Mouse (Mus musculus) c-Kit-negative CD71-positive TER-119-positive erythroid progenitor cells, embryonic 14.5 days (primary cell): ENCODE results near the gene Lpp.

Experiments
- DNase-seq: peaks from one replicate; pipeline ENCODE4 v3.0.0-alpha.2; 2013; ENCODE audit warnings: low read depth, low spot score

Gene Lpp

DNA sequence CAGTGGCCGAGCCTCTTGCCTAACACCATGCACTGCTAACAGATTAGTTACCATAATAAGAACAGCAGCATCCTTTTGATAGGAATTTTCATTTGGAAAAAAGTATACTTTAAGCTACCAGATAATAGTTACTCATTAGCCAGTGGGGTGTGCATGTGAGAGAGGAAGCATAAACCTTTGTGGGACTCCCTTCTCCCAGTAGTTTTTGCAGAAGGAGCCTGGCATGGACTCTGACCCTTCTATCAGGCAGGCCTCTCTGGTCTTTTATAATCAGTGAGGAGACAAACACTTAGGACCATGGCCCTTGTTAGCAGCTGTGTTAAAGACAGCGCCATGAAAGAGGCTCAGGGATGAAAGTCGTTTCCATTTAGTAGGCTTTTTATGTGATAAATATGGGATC, 76.0 kb downstream of the Lpp start:
- DNase-seq = no peak

DNA sequence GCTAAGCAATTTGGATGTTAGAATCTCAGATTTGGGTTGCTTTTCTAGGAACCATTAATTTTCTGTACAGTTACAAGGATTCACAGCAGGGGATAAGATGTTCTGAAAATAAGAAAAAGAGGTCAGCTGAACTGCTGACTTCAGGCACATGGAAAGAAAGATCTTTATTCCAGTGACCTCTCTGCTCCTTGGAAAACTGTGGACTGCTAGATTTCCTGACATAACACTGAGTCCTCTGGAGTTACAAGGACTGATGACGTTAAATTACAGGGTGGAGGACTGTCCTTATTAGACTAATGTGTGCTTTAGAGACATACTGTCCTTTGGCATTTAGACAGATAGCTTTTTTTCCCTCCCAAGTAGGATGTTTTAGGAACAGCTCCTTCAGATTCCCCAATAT, 77.3 kb downstream of the Lpp start:
- no peak for DNase-seq

- no peak for DNase-seq
Measured at GRCm38 (mm10) chr16:24471029-24471428, 77.7 kb downstream of the Lpp start.

GRCm38 (mm10) chr16:24471801-24472200, 78.5 kb downstream of the Lpp start:
- DNase-seq = no peak

DNA sequence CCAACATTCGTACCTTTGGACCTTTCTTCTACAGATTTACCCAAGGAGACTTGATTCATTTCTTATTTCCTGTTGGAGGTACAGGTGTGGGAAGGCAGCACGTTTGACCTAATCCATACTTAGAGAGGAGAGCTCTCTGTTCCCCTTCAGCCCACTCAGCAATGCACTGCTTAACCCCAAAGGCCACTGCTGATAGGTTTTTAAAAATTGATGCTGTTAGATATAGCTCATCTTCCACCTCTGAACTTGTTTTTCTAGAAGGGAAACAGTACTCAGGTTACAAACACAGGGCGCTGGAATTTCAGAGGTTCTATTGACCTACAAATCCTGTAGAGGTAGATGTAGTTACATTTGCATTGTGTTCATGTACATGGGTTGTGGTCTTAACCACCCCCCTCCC, 80.7 kb downstream of the Lpp start:
- no peak for DNase-seq

- no peak for DNase-seq
Measured at GRCm38 (mm10) chr16:24474781-24475180, 81.5 kb downstream of the Lpp start.

DNA sequence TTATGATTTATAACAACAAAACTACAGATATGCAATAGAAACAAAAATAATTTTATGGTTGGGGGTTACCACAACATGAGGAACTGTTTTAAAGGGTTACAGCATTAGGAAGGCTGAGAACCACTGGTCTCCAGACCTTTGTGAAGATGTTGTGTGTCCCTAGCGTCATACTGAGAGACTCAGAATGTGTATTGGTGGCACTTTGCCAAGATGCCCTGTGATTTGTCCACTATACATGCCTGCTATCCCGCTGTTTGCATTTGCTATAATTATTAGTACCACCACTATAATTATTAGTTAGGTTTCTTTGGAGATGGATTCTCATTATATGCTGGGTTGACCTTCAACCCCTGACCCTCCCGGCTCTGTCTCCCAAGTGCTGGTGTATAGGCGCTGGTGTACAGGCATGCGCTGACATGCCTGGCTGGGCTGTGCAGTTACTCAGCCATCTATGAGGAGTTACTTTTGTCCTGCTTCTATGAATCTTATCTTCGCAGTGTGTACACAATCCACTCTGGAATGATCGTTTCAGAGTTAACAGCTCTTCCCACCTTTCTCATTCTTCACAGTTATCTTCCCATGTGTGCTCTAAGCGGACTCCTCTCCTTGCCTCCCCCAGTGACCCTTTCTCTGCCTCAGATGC, 82.1 kb downstream of the Lpp start:
- no peak for DNase-seq

DNA sequence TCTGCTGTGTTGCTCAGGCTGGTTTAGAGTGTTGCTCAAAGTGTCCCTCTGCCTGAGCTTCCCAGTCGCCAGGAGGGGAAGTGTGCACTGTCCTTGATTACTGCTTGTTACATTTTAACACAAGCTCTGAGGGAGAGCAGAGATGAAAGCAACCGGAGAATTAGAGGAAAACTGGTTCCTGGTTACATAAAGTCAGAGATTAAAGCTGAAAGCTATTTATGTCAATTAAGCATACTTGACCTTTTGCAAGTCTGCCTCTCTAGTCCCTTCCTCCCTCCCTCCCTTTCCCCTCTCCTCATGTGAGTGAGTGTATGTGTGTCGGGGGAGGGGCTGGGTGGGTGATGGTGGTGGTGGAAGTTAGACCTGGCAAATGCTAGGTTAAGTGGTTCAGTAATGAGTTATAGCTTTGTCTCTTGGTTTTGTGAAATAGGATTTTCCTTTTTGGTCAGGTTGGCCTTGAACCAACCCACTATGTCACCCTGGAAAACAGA, 83.6 kb downstream of the Lpp start:
- DNase-seq = no peak

GRCm38 (mm10) chr16:24478006-24478405, 84.7 kb downstream of the Lpp start:
- DNase-seq = no peak

GRCm38 (mm10) chr16:24478851-24479250, 85.5 kb downstream of the Lpp start:
- DNase-seq = no peak

- DNase-seq = no peak
Measured at GRCm38 (mm10) chr16:24482648-24483047, 89.3 kb downstream of the Lpp start.

DNA sequence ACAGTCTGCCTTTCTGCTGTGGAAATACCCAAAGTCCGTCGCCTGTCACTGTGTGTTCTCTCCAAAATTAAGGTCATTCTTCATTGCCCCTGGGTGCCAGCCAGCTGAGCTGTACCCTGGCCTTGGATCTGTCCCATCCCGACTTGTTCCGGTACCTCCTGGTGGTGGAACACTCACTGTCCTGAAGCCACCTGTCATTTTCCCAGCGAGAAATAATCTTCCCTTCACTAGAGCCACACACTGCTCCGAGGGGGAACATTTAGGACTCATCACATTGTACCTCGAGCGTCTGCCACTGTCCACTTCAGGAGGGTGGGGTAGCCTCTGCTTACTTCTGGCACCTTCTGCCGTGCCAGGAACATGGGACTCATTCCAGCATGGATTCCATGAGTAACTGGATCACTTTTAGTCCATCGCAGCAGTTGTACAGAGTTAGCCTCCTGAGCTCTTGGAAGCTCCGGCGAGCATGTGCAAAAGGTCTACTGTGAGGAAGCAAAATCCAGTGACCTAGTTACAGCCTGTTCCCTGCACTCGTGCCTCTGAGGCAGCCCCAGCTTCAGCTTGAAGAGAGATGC, 90.3 kb downstream of the Lpp start:
- no peak for DNase-seq

DNA sequence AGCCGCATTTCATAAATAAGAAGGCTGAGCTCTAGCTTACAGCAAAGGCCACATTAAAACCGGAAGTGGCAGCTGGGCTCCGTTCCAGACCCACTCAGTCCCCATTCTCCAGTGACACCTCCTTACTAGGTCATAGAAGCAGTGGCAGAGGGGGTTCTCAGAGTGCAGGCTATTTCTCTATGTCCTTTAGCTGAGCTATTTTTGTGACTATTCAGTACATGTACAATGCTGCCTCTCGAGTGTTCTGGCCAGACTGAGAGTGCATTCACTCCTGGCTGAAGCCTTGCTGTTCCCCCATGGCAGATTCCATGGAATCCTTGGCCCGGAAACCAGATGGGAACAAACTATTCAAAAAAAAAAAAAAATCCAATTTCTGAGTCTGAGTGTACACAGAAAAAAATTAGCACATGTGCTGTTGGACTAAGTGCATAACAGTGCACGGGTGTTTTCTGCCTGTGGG, 94.5 kb downstream of the Lpp start:
- DNase-seq = no peak

DNA sequence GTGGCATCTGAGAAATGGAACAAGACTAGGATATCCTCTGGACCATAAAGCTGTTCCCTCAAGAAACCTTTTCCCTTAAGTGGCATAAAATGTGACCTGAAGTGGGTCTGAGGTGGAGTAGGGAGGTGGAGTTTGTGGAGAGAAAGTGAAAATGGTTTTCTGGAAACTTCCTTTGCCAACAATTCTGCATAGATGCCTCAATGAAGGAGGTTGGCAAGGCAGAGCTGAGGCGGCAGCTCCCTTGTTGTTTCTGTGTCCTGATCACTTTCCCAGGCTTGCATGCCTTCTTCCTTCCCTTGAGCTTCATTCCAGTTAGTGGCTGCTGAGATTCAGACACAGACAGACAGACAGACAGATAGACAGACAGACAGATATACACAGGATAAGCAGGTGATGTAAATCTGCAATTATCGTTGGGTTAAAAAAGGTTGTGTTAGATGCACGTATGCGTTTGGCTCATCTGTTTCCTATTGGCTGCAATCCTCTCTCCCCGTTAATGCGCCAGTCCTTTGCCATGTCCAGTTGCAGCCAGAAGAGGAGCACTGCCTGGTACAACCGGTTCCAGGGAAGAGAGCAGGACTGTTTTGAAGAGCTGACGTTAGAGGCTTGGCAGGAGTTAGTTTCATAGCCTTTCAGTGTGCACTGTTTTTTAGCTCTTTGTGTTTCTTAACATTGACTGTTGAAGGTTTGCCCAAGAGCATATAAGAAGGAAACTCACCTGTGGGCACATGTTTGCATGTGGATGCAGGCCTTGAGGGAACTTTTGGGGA, 96.4 kb downstream of the Lpp start:
- DNase-seq = no peak

DNA sequence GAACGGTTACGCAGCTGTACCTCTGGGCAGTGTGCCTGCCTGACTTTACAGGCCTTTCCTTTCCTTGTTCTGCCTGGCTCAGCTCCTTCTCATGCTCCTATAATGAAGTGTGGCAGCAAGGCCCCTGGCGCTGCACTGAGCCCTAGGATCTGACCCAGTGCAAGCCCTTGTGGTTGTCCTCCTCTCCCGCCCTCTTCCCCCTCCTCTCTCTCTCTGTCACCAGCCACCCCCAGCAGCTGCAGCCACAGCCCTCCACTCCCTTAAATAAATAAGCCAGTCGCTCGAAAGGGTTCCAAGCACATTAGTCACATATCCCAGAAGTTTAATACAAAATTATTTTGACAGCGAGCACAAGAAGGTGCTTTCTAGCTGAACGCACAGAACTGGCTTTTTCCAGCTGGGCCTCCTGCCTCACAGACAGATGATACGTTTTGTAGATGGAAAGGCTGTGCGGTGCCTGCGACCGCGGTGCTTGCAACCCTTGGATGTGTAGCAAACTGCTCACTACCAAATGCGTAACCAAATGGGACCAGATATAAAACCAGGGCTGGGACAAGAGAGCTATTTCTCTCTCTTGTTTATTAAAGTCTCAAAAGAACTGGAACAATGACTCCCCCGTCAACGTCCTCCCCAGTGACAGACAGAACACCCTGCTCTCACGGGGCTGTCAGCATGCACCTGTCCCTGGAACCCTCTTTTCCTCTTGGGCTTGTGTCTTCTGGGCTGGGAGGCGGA, 97.6 kb downstream of the Lpp start:
- no peak for DNase-seq

DNA sequence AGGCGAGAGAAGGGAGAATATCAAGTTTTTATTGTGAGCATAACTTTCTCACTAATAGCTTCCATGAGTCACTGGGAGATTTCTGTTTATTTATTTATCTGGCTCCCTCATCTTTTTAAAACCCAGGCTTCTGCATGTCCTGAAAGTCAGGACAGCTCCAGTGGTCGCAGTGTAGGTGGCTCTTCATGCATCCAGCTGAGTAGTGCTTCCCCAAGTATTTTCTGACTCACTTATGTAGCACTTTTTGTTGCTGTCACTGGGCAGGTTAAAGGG, 98.1 kb downstream of the Lpp start:
- no peak for DNase-seq

DNA sequence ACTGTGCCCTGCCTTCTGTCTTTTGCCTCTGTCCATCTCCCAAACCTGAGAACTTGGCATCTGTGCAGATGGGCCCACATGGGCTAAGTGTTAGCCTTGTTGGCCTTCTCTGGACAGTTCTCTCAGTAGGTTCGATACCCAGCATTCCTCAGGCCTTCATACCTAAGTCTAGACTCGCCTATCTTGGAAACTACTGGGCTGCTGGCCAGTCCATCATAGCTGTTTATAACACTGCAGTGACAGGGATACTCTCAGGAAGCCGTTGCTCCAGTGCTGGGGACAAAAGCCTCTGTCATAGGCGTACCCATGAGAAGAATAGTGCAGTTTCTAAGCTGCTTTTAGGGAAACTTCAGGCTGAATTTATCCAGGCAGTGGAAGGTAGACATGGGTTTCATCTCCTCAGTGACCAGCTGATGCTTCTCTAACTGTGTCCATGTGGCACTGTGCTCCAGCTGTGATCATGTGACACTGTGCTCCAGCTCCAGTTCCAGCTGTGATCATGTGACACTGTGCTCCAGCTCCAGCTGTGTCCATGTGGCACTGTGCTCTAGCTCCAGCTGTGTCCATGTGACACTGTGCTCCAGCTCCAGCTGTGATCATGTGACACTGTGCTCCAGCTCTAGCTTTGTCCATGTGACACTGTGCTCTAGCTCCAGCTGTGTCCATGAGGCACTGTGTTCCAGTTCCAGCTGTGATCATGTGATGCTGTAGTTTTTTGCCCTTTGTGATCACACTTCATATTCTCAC, 99.1 kb downstream of the Lpp start:
- no peak for DNase-seq

DNA sequence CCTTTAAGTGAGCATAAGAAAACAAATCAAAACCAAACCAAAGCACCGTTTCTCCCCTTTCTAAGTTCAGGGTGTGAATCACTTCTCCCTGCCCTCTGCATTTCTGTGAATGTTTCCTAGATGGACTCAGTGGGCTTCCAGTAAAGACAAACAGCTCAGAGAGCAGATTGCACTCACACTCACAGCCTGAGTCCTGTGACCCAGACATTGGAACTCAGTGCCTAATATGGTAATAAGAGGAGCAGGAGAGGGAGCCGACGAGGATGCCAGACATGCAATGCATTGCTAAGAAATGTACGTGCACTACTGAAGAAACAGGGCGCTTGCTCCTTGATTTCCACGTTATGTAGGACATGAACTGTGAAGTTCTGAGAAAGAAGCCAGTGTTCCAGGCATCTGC, 101.2 kb downstream of the Lpp start:
- DNase-seq = no peak

GRCm38 (mm10) chr16:24495461-24495860, 102.2 kb downstream of the Lpp start:
- no peak for DNase-seq

GRCm38 (mm10) chr16:24496635-24497034, 103.3 kb downstream of the Lpp start:
- DNase-seq = no peak

DNA sequence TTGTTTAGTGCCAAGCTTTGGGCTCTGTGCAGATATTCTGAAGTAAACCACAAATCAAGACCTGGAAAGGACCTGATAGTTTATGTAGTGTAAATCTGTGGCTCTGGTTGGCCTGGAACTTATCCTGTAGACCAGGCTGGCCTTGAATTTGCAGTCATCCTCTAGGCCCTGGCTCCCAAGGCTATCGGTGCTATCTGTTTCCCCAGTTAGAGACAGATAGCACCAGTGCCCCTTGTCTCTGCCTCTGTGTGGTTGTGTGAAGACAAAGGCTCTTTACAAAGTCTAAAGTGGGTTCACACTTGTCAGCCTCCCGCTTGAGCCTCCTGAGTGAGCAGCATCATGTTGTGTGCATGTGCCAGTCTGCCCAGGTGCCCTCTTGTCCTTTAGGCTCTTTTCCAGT, 104.1 kb downstream of the Lpp start:
- DNase-seq = no peak
